Mouse (Mus musculus) cerebellum, adult 11 months (tissue): ENCODE results near the gene Amigo1.
A peak's percentile ranks its signal among the peaks of the same experiment; 100 is the strongest.

ENCODE experiments used
- DNase-seq: peaks from one replicate; pipeline ENCODE4 v3.0.0; 2022

The Amigo1 gene

DNA sequence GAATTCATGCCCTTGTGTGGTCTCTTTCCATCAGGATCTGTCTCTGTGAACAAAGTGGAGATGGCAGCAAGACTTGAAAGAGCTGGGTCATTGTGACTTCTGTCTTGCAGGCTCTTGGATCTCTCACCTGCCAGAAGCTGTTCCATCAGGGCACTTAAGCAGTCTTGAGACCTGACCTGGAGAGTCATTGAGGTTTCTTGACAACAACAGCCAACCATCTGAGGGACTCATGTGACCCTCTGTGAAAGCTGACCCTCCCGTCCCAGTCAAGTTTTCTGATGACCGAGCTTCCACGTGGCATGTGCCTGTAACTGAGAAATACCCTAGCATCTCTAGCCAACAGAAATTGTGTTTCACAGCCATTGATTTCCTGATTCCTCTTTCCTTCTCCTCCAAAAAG is 1.4 kb upstream of the Amigo1 start:
- DNase-seq: no peak

DNA sequence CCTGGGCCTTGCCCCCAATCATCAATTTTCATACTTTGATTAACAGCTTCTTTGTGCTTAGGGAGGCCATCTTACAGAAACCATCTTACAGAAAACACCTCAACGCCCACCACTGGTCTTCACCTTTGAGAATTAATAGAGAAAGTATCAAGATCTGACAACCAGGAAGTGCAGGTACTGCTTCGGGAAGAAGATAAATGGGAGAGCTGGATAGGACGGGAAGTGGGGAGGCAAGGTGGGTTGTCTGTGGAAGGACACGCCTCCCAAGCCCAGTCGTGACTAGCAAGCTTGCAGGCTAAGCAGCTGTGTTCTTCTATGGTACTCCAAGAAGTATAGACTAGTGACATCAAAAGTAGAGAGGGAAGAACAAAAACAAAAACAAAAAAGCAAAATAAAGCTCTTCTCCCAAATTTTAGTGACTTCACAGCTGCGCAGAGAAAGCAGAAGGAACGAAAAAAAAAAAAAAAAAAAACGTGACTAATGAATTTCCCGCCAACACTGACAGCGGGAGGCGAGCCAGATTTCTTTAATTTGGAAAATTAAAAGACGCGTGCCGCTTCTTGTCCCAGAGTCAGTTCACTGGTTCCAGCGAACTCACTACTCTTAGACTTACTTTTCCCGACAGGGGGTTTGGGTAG is 556 bp upstream of the Amigo1 start:
- DNase-seq: no peak

DNA sequence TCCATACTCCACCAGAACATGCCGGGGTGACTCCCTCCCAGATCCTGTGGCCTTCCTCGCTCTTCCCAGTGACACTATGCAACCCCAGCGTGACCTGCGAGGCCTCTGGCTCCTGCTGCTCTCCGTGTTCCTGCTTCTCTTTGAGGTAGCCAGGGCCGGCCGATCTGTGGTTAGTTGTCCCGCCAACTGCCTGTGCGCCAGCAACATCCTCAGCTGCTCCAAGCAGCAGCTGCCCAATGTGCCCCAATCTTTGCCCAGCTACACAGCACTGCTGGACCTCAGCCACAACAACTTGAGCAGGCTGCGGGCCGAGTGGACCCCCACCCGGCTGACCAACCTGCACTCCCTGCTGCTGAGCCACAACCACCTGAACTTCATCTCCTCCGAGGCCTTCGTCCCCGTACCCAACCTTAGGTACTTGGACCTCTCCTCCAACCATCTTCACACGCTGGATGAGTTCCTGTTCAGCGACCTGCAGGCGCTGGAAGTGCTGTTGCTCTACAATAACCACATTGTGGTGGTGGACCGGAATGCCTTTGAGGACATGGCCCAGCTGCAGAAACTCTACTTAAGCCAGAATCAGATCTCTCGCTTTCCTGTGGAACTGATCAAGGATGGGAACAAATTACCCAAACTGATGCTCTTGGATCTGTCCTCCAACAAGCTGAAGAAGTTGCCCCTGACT is 1.1 kb downstream of the Amigo1 start:
- no peak for DNase-seq

DNA sequence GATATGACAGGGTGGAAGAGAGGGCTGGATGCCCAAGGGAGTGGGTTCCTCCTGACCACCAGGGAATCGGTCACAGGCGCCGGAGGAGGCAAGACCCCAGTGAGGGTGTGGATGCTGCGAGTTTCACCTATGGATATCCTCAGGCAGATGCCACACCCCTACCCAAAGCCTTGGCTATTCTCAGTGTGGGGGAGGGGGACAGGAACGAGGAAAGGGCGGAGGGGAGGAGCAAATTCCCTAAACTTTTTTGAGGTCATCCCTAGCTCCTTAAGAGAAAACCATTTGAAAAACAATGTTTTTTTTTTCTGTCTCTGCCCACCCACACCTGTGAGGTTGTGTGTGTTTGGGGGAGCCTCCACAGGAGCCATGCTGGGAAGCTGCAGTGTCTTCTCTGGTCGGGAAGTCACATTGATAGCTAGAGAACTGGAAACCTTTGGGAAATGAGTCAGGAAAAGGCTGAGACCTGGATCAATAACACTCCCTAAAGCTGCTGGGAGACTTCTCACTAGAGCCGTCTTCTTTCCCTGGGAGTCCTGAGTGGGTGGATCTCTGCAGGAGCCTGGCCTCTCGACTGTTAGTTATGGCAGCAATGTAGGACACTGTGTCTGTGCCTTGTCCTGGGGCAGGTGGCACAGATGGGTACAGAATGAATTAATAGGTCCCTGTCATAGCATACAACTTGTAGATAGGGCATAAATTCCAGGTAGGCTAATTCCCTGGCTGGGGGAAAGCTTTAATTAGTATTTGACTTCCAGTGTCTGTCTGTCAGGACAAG is 2.8 kb downstream of the Amigo1 start:
- DNase-seq: no peak

DNA sequence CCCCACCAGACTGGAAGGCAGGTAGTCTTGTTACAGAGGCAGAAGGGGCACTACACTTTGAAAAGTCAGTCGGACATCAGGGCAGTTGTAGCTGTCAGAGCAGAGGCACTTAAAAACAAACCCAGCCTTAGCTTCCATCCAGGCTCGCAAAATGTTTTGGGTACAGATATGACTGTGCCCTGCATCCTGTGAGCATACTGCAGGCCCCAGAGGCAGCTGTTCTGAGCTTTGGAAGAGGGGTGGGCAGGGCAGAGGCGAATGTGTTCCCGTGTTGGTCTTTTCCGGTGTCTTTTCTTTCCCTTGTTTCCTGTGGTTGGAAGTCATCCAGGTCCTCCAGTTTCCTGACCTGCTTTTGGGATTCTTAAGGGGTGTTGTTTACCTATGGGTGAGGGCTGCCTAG is 3.8 kb downstream of the Amigo1 start:
- DNase-seq: no peak

DNA sequence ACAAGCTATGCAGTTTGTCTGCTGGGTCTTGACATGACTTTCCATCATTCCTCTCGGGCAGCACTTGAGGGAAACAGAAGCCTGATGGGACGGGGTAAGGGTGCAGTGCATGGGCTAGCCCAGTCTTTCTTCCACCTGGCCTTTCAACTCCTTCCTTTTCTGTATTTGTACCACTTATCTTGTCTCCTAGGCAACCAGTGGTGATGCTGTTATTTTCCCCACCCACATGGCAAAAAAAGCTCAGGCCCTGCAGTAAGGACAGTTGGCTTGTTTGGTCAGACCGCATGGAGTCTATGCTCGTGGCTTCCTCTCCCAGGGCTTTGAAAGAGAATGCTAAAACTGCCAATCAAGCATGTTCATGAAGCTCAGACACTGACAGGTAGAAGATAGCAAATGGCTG is 7.6 kb downstream of the Amigo1 start:
- no peak for DNase-seq

DNA sequence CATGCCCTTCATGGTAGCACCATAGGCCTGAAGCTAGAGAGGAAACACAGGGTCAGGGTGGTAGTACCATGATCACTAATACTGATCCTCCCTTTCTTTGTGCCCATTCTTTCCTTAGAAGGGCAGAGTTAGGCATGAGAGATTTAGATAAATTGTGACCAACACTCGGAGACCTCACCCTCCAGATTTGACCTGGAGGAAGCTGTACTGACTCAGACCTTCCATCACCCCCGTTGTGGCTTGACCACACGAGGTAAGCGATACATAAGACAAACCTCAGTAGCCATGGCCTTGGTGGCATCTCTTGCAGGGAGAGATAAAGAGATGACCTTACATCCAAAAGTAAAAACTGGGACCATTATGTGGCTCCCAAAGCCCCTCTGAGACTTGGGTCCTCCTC is 9.2 kb downstream of the Amigo1 start:
- DNase-seq: no peak

DNA sequence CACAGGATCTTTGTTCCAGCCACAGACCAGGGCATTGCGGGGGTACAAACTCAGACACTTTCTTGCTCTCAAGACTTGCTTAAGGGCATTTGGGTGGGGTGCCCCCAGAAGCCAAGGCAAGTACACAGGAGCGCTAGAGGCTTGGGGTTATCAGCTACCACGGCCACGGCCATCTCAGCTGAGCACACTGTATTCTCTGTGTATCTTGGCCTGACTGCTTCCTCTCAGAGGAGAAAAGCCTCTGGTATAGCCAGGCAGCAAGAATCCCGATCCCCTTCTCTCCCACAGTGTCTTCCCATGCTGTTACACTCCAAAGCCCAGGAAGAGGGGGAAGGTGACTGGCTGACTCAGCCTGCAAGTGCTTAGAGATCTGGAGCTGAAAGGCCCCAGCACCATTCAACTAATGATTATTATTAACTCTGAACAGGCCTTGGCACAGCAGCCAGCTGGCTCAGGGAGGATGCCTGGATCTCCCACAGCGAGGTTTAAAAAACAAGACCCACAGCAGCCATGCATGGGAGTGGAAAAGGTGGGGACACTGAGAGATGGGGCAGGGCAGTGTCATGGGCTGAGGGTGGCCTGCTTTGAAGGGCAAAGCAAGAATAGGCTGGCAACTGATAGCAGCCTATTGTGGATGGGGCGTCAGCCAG is 9.9 kb downstream of the Amigo1 start:
- no peak for DNase-seq

DNA sequence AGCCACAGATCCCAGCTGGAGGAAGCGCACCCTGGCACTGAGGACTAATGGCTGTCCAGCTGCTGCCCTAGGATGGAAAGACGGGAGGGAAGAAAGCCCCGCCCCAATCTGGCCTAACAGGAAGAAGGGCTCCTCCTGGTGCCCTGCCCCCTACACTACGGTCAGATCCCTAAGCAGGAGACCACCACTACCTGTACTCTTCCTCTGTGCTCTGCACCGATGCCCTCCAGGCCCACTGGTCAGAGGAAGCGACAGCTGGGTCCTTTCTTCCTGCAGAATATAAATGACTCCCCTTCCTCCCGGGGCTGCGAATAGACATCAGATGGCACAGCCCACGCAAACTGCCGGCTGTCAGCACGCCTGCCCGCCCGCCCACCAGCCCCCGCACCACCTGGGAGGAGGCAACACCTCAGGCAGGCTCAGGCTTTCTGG is 10.9 kb downstream of the Amigo1 start:
- no peak for DNase-seq

DNA sequence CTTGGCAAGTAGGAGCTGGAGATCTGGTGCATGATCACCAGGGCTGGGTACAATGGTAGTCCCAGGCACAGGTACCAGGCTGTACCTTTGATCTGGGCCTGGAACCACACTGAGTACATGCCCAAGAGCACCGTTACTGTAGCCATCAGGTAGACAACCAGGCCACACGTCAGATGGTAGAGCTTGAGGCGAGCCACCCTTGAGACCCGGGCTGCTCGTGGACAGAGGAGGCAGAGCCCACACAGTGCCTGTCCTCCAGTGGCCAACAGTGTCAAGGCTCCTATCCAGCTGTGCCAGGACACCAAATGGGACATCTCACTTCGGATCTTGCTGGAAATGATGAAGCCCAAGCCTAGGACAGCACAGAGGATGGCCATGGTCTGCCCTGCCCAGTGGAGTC is 13.1 kb downstream of the Amigo1 start:
- no peak for DNase-seq

DNA sequence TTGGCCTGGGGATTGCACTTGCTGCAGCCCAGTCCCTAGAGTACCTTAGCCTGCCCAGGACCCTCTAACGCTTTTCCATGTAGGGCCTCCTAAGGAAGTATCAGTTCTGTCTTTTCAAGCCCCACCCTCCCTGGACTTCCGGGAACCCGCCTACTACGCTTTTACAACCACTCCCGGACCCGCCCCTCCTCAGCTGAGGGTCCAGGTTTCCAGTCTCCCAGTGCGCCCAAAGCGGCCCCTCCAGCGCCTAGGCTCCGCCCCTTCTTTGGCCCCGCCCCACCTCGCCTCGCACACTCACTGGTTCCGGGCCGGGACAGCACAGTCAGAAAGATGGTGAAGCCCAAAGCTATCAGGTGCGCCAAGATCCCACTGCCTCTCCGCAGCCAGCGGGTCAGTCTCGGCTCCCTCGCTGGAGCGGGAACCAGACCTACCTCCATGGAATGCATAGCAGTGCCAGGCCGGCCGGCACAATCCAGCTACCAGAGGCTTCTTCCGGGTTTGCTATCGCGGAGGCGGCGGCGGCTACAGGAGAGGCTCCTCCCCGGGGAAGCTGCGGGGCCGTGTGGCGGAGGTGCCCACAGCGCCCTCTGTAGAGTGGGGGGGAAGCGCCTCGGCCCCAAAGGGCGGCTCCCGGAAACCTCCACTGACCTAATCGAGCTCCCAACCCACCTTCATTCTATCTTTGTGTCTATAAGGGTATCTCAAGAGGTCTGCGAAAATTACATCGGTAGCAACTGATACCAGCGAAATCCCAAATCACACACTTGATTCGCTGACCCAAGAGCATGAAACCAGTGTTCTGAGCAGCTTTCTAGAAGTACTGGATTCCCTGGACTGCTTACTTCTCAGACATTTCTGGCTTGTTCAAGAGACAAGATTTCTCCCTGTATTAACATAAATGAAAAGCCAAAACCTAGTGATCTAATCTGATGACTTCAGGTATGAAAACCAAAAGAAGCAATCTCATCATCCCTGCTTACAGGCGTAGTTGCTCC is 14.5 kb downstream of the Amigo1 start, which contains the start of gene Cyb561d1:
Gene Cyb561d1, minus strand, starts transcription at position 884 of the 995 bp plus-strand sequence.
- DNase-seq: peak; percentile 87

DNA sequence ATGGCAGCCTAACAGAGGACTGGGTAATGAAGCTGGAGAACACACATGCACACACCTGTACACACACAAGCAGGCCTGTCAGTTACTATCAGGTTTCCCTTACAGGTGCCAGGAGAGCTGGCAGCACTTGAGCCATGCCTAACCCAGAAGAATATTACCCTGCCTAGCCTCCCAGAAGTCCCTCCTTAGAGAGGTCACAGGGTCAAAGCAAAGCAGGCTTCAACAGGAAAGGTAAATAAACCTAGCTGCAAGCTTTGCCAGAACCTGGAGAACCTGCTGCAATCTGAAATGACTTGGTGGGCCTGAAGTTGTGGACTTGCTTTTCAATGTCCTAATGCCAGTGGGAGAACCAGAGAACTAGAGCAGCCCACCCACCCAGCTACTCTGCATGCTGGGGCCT is 16.4 kb downstream of the Amigo1 start:
- no peak for DNase-seq

DNA sequence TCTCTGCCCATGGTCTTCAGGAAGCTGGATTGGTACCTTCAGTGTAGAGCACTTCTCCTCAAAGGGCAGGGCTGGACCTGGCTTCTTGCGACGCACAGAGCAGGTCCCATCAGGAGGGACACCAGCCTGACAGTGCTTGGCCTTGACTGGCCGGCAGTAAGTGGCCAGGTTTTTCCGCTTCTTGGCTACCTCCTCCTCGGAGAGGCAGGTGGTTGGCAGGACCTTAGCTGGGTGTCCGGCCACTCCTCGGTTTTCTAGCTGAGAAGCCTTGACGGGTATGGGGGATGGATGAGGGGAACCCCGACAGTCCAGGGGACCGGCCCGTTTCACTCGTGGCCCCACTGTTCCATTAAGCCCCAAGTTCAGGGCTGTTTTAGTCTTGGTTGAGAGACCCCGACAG is 17.1 kb downstream of the Amigo1 start:
- DNase-seq: no peak

DNA sequence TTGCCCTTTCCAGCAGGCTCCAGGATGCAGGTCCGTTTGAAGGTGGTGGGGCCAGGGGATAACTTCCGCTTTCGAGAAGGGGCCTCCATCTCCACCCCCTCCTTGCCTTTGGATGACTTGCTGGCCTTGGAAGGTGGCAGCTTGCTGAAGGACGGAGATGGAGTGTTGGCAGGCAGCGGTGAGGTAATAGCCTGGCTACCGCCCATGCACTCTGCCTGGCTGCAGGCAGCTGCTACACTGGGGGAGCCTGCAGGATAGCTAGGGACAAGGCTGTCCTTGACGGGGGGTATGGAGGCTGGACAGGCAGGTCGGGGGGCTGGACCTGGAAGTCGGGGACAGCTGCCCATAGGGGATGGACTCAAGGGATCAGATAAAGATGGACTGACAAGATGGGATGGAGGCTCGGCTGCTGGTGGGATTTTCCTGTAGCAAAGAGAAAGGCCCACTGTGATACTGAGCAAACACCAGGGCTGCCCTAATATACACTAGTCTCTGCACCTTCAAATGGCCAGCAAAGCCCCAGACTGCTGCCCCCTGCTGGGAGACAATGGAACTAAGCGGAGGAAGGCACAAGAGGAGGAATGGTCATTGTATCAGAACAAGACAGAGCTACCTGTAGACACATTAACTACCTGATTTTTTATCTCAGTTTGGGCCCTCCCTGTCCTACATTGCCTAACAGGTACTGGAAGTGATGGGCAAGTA is 17.6 kb downstream of the Amigo1 start:
- DNase-seq: peak; percentile 83

DNA sequence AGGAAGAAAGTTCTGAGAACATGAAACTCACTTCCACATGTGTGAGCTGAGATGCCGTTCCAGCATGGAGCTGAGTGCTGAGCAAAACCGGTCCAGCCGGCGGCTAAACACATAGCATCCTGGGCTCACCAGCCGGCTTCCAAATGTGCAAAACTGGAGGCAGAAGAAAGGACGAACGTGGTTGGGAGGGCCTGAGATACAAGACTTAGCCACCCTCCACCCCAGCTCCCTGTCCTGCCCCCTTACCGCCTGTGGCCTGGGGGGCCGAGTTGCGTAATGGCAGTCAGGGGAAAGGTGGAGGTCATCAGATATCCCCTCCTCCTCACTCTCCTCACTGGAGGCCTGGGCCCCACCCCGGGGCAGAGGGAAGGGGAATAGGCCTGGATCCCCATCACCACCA is 18.3 kb downstream of the Amigo1 start:
- no peak for DNase-seq

DNA sequence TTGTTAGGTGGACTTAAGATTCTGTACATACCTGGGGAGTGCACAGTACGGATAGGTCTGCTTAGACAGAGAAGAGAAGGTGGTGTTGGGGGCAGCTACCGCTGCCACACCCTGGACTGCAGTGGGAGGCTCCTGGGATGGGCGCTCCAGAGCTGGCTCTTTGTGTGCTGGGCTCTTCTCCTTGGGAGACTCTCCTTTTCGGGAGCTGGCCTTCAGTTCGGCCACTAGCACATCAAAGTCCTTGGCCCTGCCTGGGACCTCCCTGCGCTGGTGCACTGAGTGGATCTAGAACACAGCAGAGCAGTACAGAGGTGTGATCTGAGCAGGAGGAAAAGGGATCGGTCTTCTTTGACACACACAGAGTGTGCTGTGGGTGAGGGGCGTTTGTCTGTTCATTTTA is 19.5 kb downstream of the Amigo1 start:
- no peak for DNase-seq

DNA sequence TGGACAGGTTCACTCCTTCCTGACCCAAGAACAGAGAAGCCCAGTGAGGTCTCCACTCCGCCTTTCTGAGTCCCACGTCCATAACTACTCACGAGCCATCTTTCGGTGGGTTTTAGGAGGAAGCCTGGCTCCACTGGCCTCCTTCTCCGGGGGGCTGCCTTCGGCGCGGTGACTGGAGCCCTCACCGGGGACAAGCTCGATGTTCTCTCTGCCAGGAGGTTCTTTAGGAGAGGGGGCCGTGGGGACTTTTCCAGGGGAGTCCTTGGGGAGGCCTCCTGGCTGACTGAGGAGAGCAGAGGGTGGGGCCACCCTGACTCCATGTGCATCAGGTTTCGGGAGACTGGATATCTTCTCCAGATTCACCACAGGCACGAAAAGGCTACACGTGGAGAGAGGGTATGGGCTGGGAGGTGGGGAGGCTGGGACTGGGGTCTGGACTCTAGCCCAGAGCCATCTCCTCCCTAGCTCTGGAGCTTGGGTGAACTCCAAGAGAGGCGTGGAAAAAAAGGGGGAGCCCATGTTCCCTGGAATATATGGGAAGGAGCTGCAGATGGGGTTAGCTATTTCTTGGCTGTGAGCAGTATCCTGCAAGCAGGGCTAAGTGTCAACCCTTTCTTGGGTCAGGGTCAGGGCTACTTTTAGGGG is 20.7 kb downstream of the Amigo1 start:
- DNase-seq: no peak

DNA sequence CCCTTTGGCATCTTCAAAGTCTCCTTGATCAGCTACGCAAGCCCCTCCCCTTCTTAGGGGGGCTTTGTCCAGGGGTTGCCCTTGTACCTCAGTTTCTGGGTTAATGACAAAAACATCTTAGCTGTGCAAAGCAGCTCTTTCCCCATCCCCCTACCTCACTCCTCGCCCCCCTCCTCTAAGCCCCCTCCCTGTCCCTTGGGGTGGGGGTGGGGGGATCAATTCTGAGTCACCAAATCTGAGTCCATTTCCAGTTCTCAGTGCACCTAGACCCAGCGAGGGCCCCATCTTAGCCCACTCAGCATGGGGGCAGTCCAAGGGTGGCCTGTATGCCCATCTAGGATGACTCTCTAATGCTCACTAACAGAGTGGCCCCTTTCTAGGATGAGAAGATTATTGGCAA is 22.9 kb downstream of the Amigo1 start:
- no peak for DNase-seq

DNA sequence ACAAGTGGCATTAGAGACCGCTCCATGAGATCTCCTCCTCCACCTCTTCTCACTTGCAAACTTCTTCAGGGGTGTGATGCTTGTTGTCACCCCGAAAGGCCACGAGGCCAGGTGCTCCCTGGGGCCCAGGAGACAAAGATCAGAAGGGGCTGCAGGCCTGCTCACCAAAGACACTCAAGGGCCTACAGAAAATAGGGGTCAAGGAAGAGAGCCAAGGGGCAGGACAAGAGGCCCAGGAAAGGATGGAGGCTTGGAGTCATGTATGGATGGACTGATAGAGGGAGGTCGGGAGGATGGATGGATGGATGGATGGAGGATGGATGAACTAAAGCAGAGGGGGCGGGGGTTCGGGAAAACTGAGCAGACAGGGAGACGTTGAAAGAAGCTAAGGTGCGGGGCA is 23.4 kb downstream of the Amigo1 start:
- DNase-seq: no peak

DNA sequence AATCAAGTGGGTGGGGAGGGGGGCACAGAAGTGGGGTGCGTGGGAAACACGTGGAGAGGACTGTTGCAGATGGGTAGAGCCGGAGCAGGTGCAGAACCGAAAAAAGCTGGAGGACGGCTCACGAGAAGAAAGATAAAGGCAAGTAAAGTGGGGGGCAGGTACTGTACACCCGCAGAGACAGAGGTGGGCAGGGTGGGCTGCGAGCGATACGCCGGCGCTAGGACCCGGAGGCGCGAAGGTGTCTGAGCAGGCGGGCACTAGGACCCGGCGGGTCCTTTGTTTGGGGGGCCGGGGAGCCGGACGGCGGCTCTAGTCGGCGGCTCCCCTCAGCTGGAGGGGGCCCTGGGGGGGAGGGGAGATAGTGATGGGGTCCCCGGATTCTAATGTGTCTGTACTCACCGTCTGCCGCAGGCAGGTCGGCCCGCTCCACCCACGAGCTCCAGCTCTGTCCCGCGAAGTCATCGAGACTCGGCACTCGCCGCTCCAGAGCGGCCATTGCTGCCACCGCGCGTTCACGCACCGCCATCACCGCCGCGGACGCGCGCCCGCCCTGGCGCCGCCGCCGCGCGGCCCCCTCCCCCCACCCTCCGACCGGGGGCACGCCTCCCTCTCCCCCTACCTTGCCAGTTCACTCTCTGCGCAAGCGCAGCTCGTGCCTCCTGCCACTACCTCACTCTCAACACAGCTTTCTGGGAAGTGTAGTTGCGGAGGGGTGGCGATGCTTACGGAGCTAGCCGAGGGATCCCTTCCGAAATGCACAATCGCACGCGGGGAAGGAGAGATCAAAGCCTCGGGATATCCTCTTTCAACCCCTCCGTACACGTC is 24.0 kb downstream of the Amigo1 start:
- DNase-seq: peak; percentile 94
